ENCODE assay signal across 19 mouse cellular contexts in genomic region chr1:71751601-71752000, GRCm38 (mm10).
"Had no signal": no experiment of that assay in that cellular context is flagged by ENCODE, and none has a peak within 500 bp of the region (broad histone marks: within the 10 kb centered on the region; RNA-seq: fewer than 3 reads in every experiment).

No protein-coding gene starts in this region.

- DNase-seq: liver, postnatal 0 days; lung, adult 2 months; lung, postnatal 14 days; lung, postnatal 36 days; right cerebral cortex, adult 18-20 months; right cerebral cortex, postnatal 25 days; right cerebral cortex, postnatal 4 days; spleen, adult 18-20 months; thymus, adult 18-20 months; thymus, postnatal 14 days; thymus, postnatal 36 days had no signal

- H3K4me2 ChIP-seq: lung, embryonic 15.5 days; midbrain, embryonic 11.5 days; midbrain, embryonic 13.5 days; neural tube, embryonic 12.5 days had no signal

- H3K27me3 ChIP-seq: lung, embryonic 15.5 days; megakaryocyte, embryonic 14.5 days; midbrain, embryonic 13.5 days; neural tube, embryonic 12.5 days had no signal

- H3K27ac ChIP-seq: lung, embryonic 15.5 days; macrophage; midbrain, embryonic 13.5 days; neural tube, embryonic 12.5 days had no signal

- ATAC-seq: liver, postnatal 0 days; lung, postnatal 0 days; midbrain, embryonic 13.5 days; midbrain, embryonic 16.5 days had no signal

- H3K9me3 ChIP-seq: lung, embryonic 15.5 days; midbrain, embryonic 13.5 days; neural tube, embryonic 12.5 days had no signal

- H3K4me1 ChIP-seq: lung, embryonic 15.5 days; megakaryocyte, embryonic 14.5 days; midbrain, embryonic 13.5 days; neural tube, embryonic 12.5 days had no signal

- H3K36me3 ChIP-seq: lung, embryonic 15.5 days; midbrain, embryonic 13.5 days; neural tube, embryonic 12.5 days had no signal

- H3K9ac ChIP-seq: liver, postnatal 0 days; lung, embryonic 15.5 days; midbrain, embryonic 13.5 days; neural tube, embryonic 12.5 days had no signal

- H3K4me3 ChIP-seq: lung, embryonic 15.5 days; megakaryocyte, embryonic 14.5 days; midbrain, embryonic 13.5 days; neural tube, embryonic 12.5 days had no signal
